Mouse (Mus musculus) E14TG2a.4 (cell line): ENCODE data around the gene Ambra1.

Experiments used
- CTCF ChIP-seq: conservative IDR thresholded peaks from 2 replicates; pipeline ENCODE4 v1.5.1; 2014; ENCODE audit warnings: low read length
- NANOG ChIP-seq: IDR thresholded peaks from 2 replicates; pipeline ENCODE4 v1.6.1; 2014; ENCODE audit warnings: borderline replicate concordance, low read length, mixed read lengths
- POU5F1 ChIP-seq: IDR thresholded peaks from 2 replicates; pipeline ENCODE4 v1.6.1; 2014; ENCODE audit warnings: low read length, borderline replicate concordance

GRCm38 (mm10) chr2:91894716-91895115, 164.8 kb downstream of the Ambra1 start:
- TF ChIP-seq CTCF (no peak), POU5F1 (no peak), NANOG (no peak)
